Mouse (Mus musculus): ENCODE results near the gene Ifi35.

DNA sequence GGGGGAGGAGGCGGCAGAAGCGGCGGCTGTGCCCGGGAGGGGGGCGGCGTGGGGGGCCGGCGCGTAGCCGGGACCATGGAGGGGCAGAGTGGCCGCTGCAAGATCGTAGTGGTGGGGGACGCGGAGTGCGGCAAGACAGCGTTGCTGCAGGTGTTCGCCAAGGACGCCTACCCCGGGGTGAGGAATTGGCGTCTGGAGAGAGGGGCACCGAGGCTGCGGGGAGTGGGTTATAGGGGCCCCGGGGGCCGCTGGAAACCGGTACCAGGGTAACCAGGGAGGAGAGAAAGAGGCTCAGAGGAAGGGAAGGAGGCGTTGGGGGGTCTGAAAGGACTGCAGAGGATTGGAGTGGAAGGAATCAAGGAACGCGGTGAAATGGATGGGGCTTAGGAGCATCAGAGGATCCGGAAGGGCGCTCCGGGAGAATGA is 20.1 kb downstream of the Ifi35 start:
- TF ChIP-seq CTCF (IDR thresholded peaks at IDR 0.05; ENCODE audit: low read depth), result no peak
- no peak for TF ChIP-seq EP300 (IDR thresholded peaks at IDR 0.05; ENCODE audit: low read depth)

Measured in liver, embryonic 14.5 days (tissue).